Mouse (Mus musculus) hindbrain, embryonic 16.5 days (tissue): ENCODE data around the gene Syngap1. TPM values are rescaled to one million over a fixed set of nuclear protein-coding genes. Genes with fewer than 3 reads are reported as not detected.

Source experiments
- ATAC-seq: fragments of 200-750 bp; cut with Nextera tagmentation; 2 replicates; pipeline ENCODE4 v1.8.0; 2017; ENCODE audit warnings: moderate TSS enrichment, moderate library complexity
- H3K27ac ChIP-seq: fragments of 300-500 bp; sonication (generic); 2 replicates; pipeline ENCODE4 v1.5.1; 2014; ENCODE audit warnings: low read depth, mild to moderate bottlenecking, control low read depth, low read length, moderate library complexity
- H3K27me3 ChIP-seq: fragments of 300-500 bp; sonication (generic); replicated peaks from 2 replicates; pipeline ENCODE4 v1.6.1; 2014; ENCODE audit warnings: low read length; ENCODE audit not compliant: control insufficient read depth, insufficient read depth
- H3K36me3 ChIP-seq: fragments of 300-500 bp; sonication (generic); 2 replicates; pipeline ENCODE4 v1.6.1; 2014; ENCODE audit warnings: mild to moderate bottlenecking, low read length, moderate library complexity, mixed read lengths; ENCODE audit not compliant: control insufficient read depth, insufficient read depth
- H3K4me1 ChIP-seq: fragments of 300-500 bp; sonication (generic); 2 replicates; pipeline ENCODE4 v1.6.1; 2014; ENCODE audit warnings: low read depth, low read length; ENCODE audit not compliant: control insufficient read depth, insufficient read depth
- H3K4me2 ChIP-seq: fragments of 300-500 bp; sonication (generic); 2 replicates; pipeline ENCODE4 v1.6.1; 2014; ENCODE audit warnings: mild to moderate bottlenecking, low read length, control low read depth, moderate library complexity
- H3K4me3 ChIP-seq: fragments of 300-500 bp; sonication (generic); 2 replicates; pipeline ENCODE4 v1.5.1; 2014; ENCODE audit warnings: mild to moderate bottlenecking, low read length, control low read depth, moderate library complexity
- H3K9ac ChIP-seq: fragments of 300-500 bp; sonication (generic); 2 replicates; pipeline ENCODE4 v1.6.1; 2014; ENCODE audit warnings: low read depth, mild to moderate bottlenecking, control low read depth, low read length, moderate library complexity
- H3K9me3 ChIP-seq: fragments of 300-500 bp; sonication (generic); 2 replicates; pipeline ENCODE4 v1.6.1; 2014; ENCODE audit warnings: mild to moderate bottlenecking, low read length, moderate library complexity; ENCODE audit not compliant: control insufficient read depth
- WGBS: fragments of 180-500 bp; shearing (Covaris S2); extraction: QIAGEN DNeasy Blood & Tissue Kit; methylation state at CpG from one replicate; pipeline ENCODE4 v1.1.7; 2014; 5-methylcytosine and 5-hydroxymethylcytosine counted together
- polyA plus RNA-seq: library from polyadenylated mRNA; unstranded; fragments of >200 nt; fragmentation: Nextera tagmentation; extraction: Ambion mirVana; gene quantifications from 2 replicates; pipeline ENCODE4 v1.2.1, GENCODE M21; 2015

Gene Syngap1
- polyA plus RNA-seq, 1 experiment from 2014 or later = 4.9 TPM

DNA sequence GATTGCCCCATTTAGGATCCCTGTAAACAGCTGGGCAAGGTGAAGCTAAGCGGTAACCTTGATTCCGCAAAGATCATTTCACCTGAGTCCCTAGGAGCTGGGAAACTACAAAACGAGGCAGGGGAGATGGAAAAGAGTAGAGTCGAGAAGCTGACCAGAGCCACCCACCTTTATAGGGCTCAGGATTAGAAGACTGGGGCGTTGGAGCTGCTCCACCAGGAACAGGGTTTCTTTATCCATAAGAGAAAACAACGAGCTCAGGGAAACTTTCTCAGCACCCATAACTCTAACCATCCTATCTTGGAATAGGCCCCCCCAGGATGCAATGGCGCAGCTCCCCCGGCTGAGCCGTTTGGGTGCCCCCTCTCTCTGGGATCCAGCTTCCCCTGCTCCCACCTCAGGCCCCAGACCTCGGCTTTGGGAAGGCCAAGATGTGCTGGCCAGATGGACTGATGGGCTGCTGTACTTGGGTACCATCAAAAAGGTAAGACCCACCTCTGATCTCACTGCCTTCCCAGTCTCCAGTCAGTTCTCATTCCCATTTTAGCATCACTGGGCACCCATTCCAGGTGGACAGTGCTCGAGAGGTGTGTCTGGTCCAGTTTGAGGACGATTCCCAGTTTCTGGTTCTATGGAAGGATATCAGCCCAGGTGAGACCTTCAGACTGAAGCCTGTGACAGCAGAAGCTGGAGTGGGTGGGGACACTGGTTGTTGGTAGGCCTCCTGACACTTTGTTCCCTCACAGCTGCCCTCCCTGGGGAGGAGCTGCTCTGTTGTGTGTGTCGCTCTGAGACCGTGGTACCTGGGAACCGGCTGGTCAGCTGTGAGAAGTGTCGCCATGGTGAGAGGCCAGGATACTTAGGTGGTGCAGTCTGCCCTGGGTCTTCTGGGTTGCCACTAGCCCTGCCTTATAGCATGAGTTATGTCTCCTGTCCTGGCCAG lies 6.9 kb upstream of the Syngap1 start:
- Histone ChIP-seq H3K4me1 (peaks cover 25% of the 10 kb centered on the region), H3K4me3 (peak overlapping the region; percentile 65), H3K27me3 (no peaks in the 10 kb centered on the region), H3K9me3 (no peaks in the 10 kb centered on the region), H3K9ac (peak overlapping the region; percentile 81), H3K36me3 (peaks cover 11% of the 10 kb centered on the region), H3K4me2 (peak overlapping the region; percentile 72), H3K27ac (no peak overlapping the region)
- 78% methylated on average over 15 of the region's 16 CpGs for WGBS
- no peak for ATAC-seq

DNA sequence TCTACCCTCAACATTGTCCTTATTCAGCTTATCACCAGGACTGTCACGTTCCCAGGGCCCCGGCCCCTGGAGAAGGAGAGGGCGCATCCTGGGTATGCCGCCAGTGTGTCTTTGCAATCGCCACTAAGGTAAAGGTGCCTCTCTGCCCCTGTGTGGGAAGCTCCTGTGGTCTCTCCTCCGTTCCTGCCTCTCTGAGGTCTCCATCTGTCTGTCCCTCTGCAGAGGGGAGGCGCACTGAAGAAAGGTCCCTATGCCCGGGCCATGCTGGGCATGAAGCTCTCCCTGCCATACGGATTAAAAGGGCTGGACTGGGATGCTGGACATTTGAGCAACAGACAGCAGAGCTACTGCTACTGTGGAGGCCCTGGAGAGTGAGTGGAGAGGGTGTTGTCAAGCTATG lies 6.0 kb upstream of the Syngap1 start:
- Histone ChIP-seq H3K9me3 (no peaks in the 10 kb centered on the region), H3K4me3 (no peak overlapping the region), H3K4me1 (peaks cover 27% of the 10 kb centered on the region), H3K27ac (no peak overlapping the region), H3K9ac (no peak overlapping the region; the same call in 1 of the 2 replicates), H3K4me2 (no peak overlapping the region), H3K27me3 (no peaks in the 10 kb centered on the region), H3K36me3 (peaks cover 11% of the 10 kb centered on the region)
- 89% methylated on average over 9 of the region's 9 CpGs for WGBS
- no peak for ATAC-seq

DNA sequence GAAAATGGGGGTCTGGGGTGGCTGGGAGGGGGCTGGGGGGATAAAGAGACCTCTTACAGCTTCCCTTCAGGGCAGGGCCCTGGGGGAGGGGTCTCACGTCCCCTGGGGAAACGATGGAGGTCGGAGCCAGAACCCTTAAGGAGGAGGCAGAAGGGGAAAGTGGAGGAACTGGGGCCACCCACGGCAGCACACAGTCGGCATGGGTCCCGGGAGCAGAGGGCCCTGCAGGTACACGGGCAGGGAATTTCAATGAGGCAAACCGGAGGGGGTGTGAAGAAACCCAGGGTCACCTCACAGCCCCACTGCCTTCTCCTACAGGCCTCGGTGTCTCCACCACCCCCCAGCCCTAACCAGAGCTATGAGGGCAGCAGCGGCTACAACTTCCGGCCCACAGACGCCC lies 4.6 kb upstream of the Syngap1 start:
- no peak overlapping the region for H3K4me3 ChIP-seq
- H3K9ac ChIP-seq = no peak overlapping the region
- H3K36me3 ChIP-seq = peaks cover 11% of the 10 kb centered on the region
- no peak for ATAC-seq
- WGBS = 79% methylated on average over 12 of the region's 12 CpGs
- H3K4me1 ChIP-seq = peaks cover 38% of the 10 kb centered on the region
- H3K27me3 ChIP-seq = no peaks in the 10 kb centered on the region
- no peak overlapping the region for H3K27ac ChIP-seq
- no peaks in the 10 kb centered on the region for H3K9me3 ChIP-seq
- H3K4me2 ChIP-seq = no peak overlapping the region

DNA sequence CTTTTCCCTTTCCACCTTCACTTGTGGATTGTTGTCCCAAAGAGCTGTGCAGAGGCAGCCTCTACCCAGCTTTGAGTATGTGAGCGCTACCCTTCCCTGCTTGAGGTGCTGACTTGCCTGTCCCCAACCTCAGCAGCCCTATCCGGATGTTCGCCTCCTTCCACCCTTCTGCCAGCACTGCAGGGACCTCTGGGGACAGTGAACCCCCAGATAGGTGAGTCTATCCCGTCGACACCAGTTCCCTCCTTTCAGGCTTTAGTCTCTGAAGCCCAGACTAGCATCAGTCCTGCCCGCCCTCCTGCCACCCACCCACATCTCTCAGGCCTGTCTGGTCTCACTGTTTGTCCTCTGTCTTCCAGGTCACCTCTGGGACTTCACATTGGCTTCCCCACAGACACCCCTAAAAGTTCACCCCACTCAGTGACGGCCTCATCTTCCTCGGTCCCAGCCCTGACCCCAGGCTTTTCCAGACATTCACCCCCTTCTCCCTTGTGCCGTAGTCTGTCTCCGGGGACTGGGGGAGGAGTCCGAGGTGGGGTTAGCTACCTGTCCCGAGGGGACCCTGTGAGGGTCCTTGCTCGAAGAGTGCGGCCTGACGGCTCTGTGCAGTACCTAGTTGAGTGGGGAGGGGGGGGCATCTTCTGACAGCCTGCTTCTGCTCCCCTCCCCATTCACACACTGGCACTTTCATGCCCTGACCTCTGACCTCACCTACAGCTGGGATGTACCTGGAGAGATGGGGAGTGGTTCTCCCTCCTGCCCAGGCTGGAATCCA lies 3.9 kb upstream of the Syngap1 start:
- Histone ChIP-seq H3K36me3 (peaks cover 11% of the 10 kb centered on the region), H3K9ac (no peak overlapping the region), H3K9me3 (no peaks in the 10 kb centered on the region), H3K4me3 (no peak overlapping the region), H3K4me2 (no peak overlapping the region), H3K27me3 (no peaks in the 10 kb centered on the region), H3K27ac (no peak overlapping the region), H3K4me1 (peaks cover 39% of the 10 kb centered on the region)
- ATAC-seq = no peak
- 86% methylated on average over 15 of the region's 15 CpGs for WGBS

DNA sequence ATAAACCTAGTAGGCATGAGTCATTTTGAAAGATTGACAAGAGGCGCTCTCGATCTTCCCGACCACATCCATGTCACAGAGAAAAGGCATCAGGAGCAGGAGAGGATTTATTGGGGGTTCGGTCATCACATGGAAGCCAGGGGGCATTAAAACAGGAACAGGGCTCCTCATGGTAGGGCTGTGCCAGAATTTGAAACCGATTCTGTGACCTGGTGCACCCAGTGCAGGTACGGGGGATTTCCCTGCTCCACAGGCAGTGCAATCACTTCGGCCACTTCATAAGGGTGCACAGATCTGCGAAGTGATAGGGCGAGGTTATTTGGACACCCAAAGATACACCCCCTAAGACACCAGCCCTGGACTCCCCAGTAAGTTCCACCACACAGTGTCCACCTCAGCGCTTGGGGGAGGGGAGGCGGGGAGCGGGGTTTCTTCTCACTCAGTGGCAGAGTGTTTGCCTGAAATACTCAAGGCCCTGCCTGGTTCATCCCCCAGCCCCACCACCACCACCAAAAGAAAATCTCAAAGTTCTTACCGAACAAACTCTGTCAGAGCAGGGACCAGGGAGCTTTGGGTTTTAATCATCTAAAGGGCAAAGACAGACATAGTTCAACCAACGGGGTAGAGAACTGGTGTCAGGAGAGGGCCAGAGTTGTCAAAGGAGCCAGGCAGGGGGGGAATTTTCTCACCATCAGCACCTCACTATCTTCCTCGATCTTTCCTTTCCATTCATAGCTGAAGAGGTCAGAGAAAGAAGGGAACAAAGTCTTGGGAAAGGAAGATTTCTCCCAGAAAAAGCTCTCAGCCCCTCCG lies 3.0 kb upstream of the Syngap1 start:
- Histone ChIP-seq H3K9me3 (no peaks in the 10 kb centered on the region), H3K27ac (no peak overlapping the region; the same call in 1 of the 2 replicates), H3K4me2 (peak overlapping the region; percentile 97), H3K4me1 (peaks cover 45% of the 10 kb centered on the region), H3K36me3 (peaks cover 11% of the 10 kb centered on the region), H3K27me3 (no peaks in the 10 kb centered on the region), H3K4me3 (peak overlapping the region; percentile 63), H3K9ac (peak overlapping the region; percentile 56)
- 62% methylated on average over 16 of the region's 16 CpGs for WGBS
- no peak for ATAC-seq

DNA sequence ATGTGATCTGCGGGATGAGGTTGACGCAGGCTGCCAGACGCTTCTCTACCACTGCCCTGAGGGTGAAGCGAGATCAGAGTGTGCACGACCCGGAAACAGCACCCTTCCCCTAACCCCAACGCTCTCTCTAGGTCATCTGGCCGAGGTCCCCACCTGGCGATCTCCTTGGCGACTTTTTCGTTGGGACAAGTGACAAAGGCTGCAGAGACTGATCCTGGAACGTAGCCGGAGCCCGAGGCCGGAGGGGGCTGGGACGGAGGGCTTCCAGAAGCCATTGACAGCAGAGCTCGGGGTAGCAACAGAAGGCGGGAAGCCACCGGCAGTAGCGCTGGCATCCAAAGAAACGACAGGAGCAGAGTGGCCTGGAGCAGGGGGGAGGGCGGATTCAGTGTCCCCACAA lies 2.3 kb upstream of the Syngap1 start:
- WGBS = under 1% methylated on average over 21 of the region's 22 CpGs
- no peaks in the 10 kb centered on the region for H3K9me3 ChIP-seq
- H3K4me2 ChIP-seq = peak overlapping the region; percentile 97
- peak overlapping the region; percentile 63 for H3K4me3 ChIP-seq
- ATAC-seq = no peak
- H3K9ac ChIP-seq = peak overlapping the region; percentile 56
- peaks cover 41% of the 10 kb centered on the region for H3K4me1 ChIP-seq
- peaks cover 11% of the 10 kb centered on the region for H3K36me3 ChIP-seq
- peak overlapping the region; percentile 86 for H3K27ac ChIP-seq
- H3K27me3 ChIP-seq = no peaks in the 10 kb centered on the region

DNA sequence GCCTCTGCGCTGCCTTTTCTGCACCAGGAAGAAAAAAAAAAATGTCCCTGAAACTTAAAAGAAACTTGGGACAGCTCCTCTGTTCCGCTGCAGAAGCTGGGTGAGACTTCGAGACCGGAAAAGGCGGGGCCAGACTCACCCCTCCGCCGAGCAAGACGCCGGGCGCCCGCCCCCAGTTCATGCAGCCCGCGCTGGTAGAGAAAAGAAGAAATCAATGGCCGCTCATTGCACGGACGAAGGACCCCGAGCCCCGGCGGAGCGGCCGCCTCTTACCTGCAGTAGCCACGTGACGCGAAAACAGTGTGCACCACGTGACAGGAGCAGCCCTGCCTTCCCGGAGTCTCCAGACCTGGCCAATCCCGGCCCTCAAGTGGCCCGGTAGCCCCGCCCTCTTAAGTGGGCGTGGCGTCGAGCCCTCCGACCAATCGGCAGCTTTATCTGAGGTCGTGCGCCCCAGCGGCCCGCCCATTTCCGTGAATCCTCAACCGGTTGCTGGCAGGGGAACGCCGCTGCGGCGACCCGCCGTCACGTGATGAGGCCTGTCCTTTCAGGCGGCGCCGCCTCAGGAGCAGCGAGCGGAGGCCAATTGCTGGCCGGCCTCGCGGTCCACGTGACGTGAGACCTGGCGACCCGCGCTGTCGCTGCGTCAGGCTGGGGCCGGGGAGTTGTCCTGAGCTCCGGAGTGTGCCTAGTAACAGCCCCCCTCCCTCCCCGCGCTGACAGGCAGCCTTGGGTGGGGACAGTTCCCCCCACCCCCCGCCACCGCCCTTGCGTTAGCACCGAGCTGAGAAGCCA lies 1.7 kb upstream of the Syngap1 start, which contains the start of gene Cuta:
Cuta (minus strand) TSS at position 392 of the 795 bp plus-strand sequence.
- Histone ChIP-seq H3K9ac (peak within 1 kb of the TSS; percentile 76), H3K4me1 (peaks cover 35% of the 10 kb centered on the region), H3K27me3 (no peaks in the 10 kb centered on the region), H3K36me3 (peaks cover 11% of the 10 kb centered on the region), H3K4me2 (peak within 1 kb of the TSS; percentile 97), H3K9me3 (no peaks in the 10 kb centered on the region), H3K4me3 (peak within 1 kb of the TSS; percentile 63), H3K27ac (peak within 1 kb of the TSS; percentile 97)
- WGBS = 1% methylated on average over 54 of the region's 70 CpGs
- ATAC-seq = peak; percentile 94

DNA sequence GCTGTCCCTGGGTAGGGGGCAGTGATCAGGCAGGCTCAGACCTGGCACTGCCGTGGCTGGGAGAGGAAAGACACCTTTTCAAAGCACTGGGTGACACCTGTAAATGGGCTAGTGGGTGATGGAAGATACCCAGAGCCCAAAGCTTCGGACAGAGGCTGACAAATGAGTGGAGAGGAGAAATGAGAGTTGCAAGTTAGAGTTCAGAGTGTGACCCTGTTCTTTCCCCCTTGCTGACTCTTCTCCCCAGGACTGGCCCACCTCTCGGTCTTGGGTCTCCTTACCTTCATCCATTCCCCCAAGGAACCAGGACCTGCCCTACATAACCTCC lies 1.1 kb upstream of the Syngap1 start:
- ATAC-seq = no peak
- H3K9ac ChIP-seq = peak overlapping the region; percentile 76
- WGBS = 0% methylated on average over 3 of the region's 3 CpGs
- peaks cover 9% of the 10 kb centered on the region for H3K36me3 ChIP-seq
- H3K9me3 ChIP-seq = no peaks in the 10 kb centered on the region
- peaks cover 31% of the 10 kb centered on the region for H3K4me1 ChIP-seq
- H3K27me3 ChIP-seq = no peaks in the 10 kb centered on the region
- peak overlapping the region; percentile 77 for H3K4me2 ChIP-seq
- peak overlapping the region; percentile 63 for H3K4me3 ChIP-seq
- H3K27ac ChIP-seq = peak overlapping the region; percentile 97
